Mouse (Mus musculus) neural tube, embryonic 10.5 days (tissue): ENCODE measurements around the gene U2af1l4.

Experiments used
- DNase-seq: peaks from one replicate; pipeline ENCODE4 v3.0.0-alpha.2; 2017; ENCODE audit warnings: low spot score; ENCODE audit errors: extremely low spot score

The U2af1l4 gene

DNA sequence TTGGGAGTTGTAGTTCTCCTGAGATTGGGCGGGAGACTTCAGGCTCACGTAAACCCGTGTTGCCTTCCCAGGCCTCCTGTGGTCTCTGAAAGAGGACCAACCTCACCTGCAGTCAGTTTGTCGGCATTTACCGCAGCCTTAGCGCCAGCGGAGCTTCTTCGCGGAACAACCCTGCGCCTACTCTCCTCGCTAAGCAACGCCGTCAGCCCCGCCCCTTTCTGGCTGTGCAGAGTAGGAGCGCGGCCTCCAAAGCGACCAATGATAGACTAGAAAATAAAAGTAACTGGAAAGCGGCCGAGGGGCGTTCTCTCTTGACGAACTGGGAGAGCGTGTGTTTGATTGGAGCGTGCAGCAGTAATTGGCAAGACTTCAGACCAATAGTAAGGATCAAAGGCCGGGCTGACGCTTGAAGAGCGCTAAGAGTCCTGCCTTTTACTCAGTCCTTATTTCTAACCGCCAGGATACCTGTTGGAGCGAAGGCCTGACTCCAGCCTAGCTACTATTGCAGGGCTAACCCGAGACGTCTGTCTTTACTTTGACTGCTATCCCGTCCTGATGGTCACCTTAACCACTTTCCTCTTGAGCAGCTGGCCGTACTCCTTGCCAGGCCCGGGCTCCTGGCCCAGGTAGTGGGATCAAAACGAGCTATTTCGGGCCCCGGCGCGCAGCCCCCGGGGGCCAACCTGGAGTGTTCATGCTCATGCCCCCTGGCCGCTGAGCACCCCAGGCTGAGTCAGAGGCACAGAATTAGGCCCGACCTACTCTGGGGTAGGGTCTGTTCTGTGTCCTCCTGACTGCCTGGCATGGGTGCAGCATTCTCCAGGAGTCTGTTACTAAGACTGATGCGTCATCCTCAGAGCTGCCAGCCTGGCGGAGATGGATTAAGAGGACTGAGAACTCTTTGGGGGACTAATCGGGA, 10.7 kb upstream of the U2af1l4 start, which contains the start of the genes Hspb6 and Proser3:
Gene Hspb6 (plus strand): TSS at position 77 of the 919 bp plus-strand sequence.
Gene Proser3 (minus strand): TSS at position 198 of the 919 bp plus-strand sequence.
- DNase-seq, result peak; percentile 94

DNA sequence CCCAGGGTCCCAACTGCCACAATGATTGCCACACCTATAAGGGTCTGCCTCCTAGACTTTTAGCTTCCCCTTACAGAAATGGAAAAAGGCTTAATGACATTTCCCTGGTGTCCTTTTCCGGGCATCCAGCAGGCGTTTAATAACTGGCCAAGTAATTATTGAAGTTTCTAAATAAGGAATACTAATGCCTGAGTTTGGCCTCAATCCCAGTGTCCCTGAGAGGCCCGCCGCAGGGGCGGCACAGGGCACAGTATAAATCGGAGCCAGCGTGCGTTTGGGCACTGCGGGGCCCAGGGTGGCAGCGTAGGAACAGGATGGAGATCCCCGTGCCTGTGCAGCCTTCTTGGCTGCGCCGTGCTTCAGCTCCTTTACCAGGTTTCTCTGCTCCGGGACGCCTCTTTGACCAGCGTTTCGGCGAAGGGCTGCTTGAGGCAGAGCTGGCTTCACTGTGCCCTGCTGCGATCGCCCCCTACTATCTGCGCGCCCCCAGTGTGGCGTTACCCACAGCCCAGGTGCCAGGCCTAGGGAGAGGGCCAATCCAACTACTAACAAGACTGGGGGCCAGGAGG, 10.0 kb upstream of the U2af1l4 start:
- no peak for DNase-seq

DNA sequence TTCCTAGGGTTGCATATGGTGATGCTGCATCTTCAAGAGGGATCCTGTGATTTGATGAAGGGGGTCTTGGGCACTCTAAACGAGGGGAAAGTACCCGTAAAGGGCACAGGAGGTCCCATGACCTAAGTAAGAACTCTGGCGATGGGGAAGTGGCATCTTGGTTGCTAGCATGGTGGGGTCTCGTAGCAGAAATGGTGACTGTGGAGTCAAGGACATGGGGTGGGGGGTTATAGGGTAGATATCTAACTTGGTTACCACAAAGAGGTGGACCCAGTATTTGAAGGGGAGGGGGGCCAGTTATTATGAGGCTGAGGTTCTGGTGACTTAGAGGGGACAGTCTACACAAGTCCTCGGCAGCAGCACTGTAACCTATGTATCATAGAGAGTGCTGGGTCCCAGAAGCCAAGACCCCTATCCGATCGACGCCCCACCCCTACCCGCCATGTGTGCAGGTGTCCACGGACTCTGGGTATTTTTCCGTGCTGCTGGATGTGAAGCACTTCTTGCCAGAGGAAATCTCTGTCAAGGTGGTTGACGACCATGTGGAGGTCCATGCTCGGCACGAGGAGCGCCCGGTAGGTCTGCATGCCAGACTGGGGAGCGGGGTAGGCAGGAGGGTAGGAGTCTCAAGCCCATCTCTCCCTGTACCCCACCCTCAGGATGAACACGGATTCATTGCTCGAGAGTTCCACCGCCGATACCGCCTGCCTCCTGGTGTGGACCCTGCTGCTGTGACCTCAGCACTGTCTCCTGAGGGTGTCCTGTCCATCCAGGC, 9.1 kb upstream of the U2af1l4 start:
- DNase-seq, result no peak

DNA sequence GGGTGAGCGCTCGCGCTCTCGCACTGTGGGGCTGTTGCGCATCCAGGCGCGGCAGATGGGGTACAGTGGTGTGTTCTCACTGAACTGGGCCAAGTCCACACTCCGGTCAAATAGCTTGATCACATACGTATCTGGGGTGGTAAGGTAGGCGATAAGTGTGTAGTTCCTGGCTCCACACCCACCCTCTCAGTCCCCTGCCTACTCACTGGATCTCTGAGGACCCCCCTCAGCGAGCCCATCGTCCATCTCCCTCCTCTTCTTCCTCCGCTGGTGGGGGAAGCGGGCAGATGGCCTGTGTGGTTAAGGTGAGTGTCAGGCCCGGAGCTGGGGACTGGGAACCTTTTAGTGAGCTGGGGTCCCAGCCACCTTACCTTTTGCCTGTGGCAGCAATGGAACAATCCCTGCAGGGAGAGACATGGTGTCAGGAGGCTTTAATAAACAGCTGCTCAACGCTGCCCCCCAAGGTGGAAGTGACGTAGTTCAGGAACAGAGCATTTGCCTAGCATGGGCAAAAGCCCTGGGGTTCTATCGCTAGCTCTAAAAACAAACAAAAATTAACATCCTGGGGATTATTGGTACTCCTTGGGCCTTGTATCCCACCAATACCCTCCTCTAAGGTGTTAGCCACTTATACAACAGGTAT, 6.1 kb upstream of the U2af1l4 start:
- DNase-seq, result no peak

DNA sequence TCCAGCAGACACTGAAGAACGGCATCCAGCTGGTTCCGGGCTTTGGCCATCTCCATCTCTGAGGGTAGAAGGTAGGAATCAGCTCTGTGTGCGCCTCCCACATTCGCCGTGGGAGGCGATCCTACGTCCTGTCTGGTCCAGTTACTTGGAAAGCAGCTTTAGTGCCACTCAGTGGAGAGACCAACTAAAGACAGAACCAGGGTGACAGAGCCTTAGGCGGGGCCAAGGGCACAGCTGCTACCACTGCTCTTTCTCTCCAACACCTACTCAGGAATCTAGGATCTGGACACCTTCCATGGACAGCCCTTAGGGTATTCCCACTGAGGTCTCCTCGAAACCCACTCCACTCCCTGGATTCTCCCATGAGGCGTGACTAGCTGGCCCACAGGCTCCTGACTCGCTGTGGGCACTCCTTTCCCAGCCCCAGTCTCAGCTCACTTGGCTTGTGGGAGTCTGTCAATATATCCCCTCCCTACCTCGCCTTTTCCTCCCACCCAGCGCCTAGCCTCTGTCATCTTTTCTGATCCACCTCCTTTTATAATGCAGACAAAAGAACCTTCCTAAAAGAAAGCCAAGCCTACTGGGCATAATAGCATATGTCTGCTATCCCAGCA, 5.1 kb upstream of the U2af1l4 start:
- no peak for DNase-seq

DNA sequence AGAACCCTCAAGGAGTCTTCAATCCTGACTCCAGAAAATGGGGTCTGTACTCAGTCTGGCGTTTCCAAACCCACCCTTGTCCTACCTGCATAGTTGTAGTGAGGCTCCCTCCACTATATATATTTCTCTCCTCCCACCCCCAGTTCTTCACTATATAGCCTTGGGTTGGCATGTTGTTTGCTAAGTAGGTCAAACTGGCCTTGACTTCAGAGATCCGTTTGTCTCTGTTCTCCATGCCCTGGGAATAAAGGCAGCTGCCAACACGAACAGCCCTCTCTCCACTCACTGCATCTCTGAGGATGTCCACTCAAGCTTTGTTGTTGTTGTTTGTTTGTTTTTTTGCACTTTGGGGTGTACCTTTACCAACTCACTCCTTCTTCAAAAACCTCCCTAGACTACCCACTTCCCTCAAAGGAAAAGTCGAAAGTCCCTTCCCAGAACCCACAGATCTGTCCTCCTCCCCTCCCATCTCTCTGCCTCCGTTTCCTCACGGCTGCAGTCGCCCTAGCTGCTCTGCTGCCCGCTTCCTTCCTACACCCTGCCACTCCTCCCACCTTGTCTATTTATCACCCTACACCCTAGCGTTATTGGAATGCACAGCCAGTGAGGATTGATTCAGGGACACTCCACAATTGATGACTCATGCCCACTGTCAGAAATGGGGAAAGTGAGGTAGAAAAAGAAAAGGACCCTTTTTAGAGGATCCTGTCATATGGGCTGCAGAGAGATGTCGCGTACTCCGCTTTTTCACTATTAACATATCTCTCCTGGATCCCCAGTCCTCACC, 4.3 kb upstream of the U2af1l4 start:
- no peak for DNase-seq

DNA sequence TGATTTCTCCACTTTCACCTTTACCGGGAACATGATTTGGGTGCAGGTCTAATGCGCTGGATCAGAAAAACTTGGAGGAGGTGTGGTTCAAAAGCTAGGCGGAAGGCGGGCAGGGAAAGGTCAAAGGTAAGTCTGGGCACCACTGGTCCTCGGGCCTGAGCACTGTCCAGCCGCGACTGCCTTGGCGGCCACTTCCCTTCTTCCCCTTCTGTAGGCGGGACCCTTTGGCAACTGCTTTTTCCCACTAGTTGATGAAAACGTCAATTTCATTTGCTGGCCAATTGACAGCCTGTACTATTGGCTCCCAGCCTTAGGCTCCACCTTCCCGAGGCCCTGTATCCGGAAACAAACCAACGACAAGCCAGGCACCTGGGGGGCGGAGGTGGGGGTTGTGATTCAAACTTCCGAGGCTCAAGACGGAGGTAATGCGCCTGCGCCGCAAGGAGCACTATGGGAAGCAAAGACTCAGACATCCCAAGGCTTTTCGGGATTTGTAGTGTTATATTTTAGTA, 3.6 kb upstream of the U2af1l4 start, which contains the start of gene Lin37:
Gene Lin37 (minus strand): TSS at position 396 of the 512 bp plus-strand sequence.
- peak; percentile 88 for DNase-seq

DNA sequence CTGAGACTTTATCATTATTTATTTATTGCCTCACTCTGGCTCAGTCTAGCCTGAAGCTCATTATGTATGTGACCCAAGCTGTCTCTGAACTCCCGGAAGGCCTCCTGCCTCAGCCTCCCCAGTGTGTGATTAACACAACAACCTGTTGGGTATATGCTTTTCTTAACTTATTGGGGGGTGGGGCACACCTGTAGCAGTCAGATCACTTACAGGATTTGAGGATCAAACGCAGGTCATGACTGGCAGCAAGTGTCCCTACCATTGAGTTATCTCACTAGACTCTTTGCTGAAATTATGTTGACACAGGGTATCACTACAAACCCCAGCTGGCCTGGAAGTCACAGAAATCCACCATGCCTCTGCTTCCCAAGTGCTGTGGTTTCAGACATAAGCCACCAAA, 2.8 kb upstream of the U2af1l4 start:
- DNase-seq, result no peak

DNA sequence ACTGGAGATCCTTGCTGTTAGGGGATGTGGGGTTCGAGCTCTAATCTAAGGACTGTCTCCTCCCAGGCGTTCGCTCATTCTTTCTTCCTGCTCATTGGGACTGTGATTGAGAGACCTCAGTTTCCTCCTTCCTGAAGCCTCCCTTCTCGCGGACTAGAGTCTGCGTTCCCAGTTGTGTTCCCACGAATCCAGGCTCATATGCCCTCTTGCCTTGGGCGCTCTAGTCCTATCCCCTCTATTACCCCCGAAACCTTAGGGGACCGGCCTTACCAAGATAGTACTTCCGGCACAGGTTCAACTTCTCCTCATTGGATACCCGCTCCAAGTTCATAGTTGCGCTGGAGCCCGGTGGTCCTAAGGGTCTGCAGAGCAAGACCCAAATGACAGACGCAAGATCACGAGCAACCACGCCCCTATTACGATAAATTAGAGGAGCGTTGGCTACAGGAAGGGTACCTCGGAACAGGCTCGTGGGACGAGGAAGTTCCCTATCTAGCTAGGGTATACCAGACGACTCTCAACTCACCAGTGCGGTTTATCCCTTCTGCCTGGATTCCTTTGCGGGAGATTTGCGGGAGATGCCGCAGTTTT, 480 bp upstream of the U2af1l4 start:
- peak; percentile 48 for DNase-seq

DNA sequence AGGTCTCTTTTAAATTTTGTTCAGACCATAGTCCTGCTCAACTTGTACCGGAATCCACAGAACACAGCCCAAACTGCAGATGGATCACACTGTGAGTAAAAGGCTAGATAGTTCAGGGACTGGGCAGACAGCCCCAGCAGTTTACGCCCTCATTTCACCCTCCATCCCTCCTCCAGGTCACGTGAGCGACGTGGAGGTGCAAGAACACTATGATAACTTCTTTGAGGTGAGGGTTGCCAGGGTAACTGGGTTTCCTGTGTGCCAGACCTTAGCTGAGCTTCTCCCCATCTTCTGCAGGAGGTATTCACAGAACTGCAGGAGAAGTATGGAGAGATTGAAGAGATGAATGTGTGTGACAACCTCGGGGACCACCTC, 792 bp downstream of the U2af1l4 start:
- no peak for DNase-seq

DNA sequence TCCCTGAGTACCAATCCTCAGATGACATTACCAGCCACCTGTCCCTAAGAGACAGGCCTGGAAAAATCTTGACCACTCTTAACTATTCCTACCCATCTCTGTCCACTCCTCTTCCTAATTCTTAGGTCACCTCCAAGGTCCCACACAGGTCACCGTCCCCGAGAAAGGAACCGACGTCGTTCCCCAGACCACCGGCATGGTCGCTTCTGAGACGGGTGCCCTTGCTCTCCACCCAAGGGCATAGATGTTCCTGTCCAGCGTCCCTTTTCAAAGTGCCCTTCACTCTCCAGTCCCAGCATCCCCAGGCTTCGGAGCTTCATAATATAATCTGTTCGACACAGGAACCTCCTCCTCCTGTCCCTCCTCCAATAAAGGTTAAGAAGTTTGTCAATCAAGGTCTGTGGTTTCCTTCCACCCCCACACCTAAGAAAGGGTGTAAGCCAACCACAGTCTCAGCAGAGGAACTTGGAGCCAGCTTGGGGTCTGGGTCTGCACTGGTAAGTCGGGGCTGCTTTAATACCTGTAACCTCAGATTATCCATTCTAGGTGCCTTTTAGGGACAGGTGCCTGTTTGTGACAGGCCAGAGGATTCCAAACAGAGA, 2.0 kb downstream of the U2af1l4 start, which contains the start of gene Igflr1:
Gene Igflr1 (plus strand): TSS at position 458 of the 602 bp plus-strand sequence.
- DNase-seq, result no peak

DNA sequence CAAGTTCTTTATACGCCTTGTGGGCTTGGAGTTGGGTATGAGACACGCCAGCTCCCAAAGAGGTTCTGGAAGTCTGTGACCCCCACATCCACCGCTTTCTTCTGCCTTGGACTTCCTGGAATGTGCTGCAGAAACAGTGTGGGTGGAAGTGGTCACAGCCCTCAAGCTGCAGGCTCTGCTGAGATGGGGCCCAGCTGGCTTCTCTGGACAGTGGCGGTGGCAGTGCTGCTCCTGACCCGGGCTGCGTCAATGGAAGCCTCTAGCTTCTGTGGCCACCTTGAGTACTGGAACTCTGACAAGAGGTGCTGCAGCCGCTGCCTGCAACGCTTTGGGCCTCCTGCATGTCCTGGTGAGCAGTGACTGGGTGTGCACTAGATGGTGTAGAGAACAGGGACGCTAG, 2.9 kb downstream of the U2af1l4 start:
- DNase-seq, result no peak

DNA sequence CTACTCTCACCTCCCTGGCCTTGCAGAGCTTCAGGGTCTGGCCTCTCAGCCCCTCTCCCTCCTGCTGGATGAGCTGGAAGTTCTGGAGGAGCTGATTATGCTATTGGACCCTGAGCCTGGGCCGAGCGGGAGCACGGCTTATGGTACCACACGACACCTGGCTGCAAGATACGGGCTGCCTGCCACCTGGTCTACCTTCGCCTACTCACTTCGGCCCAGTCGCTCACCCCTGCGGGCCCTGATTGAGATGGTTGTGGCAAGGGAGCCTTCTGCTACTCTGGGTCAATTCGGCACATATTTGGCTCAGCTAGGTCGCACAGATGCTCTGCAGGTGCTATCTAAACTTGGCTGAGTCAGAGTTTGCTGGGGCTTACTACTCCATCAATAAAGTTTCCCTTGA, 4.5 kb downstream of the U2af1l4 start:
- DNase-seq, result no peak

DNA sequence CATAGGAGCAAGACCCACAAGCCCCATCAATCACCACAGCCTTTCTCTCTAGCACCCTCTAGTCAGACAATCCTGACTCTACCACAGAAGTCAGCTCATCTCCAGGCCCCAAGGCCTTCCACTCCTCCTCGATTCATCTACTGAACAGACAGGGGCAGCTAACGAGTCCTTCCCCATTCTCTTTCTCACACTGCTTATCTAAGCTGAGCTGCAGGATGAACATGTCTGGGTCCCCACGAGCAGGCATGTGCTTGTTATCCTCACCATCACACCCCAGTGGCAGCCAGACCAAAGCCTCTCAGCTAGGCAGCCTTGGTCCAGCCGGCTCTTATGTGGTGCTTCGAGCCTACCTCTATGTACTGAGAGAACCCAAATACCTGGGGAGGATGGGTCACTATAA, 9.3 kb downstream of the U2af1l4 start:
- no peak for DNase-seq

DNA sequence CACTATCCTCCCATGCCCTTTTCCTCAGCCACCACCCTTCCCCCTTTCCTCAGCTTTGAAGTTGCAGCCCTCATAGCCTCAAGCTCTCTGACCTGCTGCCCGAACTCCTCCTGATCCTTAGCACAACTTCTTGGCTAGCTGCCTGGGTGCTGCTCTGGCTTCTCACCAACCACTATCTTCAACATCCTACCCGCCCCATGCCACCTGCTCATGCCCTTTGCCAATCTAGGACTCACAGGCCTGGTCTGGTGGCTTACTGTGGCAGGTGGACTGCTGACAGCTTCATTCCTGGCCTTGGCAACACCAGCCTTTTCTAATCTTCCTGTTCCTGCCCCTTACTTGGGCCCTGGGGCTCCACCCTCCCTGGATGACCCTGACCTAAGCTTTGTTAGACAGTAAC, 9.9 kb downstream of the U2af1l4 start:
- DNase-seq, result no peak

DNA sequence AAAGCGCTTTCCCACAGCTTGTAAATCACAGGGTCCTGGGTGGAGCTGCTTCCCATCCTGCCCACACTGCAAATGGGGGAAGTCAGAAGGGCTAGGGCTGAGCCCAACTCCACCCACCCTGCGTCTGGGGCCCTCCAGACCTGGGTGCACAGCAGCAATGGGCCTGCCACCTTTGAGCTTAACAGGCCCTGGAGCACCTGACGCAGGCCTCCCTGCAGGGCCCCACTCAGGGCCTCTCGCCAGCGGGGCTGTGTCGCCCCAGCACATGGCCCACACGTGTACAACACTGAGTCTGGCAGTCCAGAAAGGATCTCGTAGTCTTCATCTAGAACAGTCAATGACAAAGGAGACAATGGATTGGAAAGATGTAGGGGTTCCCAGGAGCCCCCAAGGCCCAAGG, 16.8 kb downstream of the U2af1l4 start:
- no peak for DNase-seq

DNA sequence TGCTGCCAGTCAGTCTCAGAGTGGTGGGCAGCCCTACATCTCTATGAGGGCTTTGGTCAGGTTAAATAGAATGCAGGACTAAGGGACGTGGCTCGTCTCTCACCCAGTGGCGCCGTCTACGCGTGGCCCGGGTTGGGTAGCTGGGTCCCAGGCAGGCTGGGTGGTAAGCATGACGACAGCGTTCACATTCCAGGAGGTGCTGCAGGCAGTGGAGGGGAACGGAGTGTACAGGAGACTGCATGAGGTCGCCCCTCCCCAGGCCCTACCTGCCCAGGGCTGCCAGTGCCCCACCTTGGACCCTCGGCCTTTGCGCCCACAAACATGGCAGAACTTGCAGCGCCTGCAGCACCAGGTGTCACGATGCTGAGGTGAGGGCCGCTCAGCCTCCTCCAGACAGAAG, 18.4 kb downstream of the U2af1l4 start:
- DNase-seq, result no peak

DNA sequence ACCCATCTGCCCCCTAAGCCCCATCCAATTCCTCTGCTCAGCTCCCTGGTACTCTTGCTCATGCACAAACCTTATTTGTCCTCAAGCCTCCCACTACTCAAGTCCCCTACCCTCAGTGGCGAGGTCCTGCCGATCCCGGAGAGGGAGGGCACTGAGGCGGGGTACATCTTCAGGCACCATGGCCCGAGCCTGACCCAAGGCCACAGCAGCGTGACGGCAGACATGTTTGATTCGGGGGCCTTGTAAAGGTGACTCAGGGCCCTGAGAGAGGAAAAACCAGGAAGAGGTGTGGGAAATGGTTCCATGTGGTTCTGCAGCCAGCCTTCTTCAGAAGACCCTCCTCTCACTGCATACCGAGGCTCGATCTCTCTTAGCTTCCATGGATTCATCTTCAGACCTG, 21.2 kb downstream of the U2af1l4 start:
- DNase-seq, result no peak

DNA sequence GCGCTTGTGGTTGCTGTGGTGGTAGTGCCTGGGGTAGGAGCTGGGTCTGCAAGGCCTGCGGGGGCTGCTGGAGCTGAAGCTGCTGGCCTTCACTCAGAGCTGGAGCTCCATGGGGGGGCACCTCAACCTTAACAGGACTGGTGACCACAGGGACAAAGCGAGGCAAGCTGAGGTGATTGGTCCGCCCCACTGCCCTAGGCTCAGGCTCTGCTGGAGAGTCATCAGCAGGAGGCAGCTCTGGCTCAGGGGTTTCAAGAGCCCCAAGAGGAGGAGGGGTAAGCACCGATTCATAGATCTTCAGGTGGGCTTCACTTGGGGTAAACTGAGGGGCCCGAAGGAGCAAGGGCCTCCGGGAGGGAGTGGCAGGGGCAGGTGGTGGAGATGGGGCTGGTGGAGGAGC, 22.1 kb downstream of the U2af1l4 start:
- DNase-seq, result no peak
